Mouse (Mus musculus) hindbrain, embryonic 16.5 days (tissue): ENCODE results near the gene Eng. TPM values are rescaled to one million over a fixed set of nuclear protein-coding genes. Genes with fewer than 3 reads are reported as not detected.
A peak's percentile ranks its signal among the peaks of the same experiment; 100 is the strongest.

Experiments used
- ATAC-seq: fragments of 200-750 bp; cut with Nextera tagmentation; 2 replicates; pipeline ENCODE4 v1.8.0; 2017; ENCODE audit warnings: moderate TSS enrichment, moderate library complexity
- H3K27ac ChIP-seq: fragments of 300-500 bp; sonication (generic); 2 replicates; pipeline ENCODE4 v1.5.1; 2014; ENCODE audit warnings: low read depth, mild to moderate bottlenecking, control low read depth, low read length, moderate library complexity
- H3K27me3 ChIP-seq: fragments of 300-500 bp; sonication (generic); replicated peaks from 2 replicates; pipeline ENCODE4 v1.6.1; 2014; ENCODE audit warnings: low read length; ENCODE audit not compliant: control insufficient read depth, insufficient read depth
- H3K36me3 ChIP-seq: fragments of 300-500 bp; sonication (generic); 2 replicates; pipeline ENCODE4 v1.6.1; 2014; ENCODE audit warnings: mild to moderate bottlenecking, low read length, moderate library complexity, mixed read lengths; ENCODE audit not compliant: control insufficient read depth, insufficient read depth
- H3K4me1 ChIP-seq: fragments of 300-500 bp; sonication (generic); 2 replicates; pipeline ENCODE4 v1.6.1; 2014; ENCODE audit warnings: low read depth, low read length; ENCODE audit not compliant: control insufficient read depth, insufficient read depth
- H3K4me2 ChIP-seq: fragments of 300-500 bp; sonication (generic); 2 replicates; pipeline ENCODE4 v1.6.1; 2014; ENCODE audit warnings: mild to moderate bottlenecking, low read length, control low read depth, moderate library complexity
- H3K4me3 ChIP-seq: fragments of 300-500 bp; sonication (generic); 2 replicates; pipeline ENCODE4 v1.5.1; 2014; ENCODE audit warnings: mild to moderate bottlenecking, low read length, control low read depth, moderate library complexity
- H3K9ac ChIP-seq: fragments of 300-500 bp; sonication (generic); 2 replicates; pipeline ENCODE4 v1.6.1; 2014; ENCODE audit warnings: low read depth, mild to moderate bottlenecking, control low read depth, low read length, moderate library complexity
- H3K9me3 ChIP-seq: fragments of 300-500 bp; sonication (generic); 2 replicates; pipeline ENCODE4 v1.6.1; 2014; ENCODE audit warnings: mild to moderate bottlenecking, low read length, moderate library complexity; ENCODE audit not compliant: control insufficient read depth
- WGBS: fragments of 180-500 bp; shearing (Covaris S2); extraction: QIAGEN DNeasy Blood & Tissue Kit; methylation state at CpG from one replicate; pipeline ENCODE4 v1.1.7; 2014; 5-methylcytosine and 5-hydroxymethylcytosine counted together
- polyA plus RNA-seq: library from polyadenylated mRNA; unstranded; fragments of >200 nt; fragmentation: Nextera tagmentation; extraction: Ambion mirVana; gene quantifications from 2 replicates; pipeline ENCODE4 v1.2.1, GENCODE M21; 2015

The Eng gene
- polyA plus RNA-seq, 1 experiment from 2014 or later, result 34.2 TPM

GRCm38 (mm10) chr2:32714117-32714986, 68.0 kb downstream of the Eng start:
- Histone ChIP-seq H3K4me3 (no peak overlapping the region; the same call in 1 of the 2 replicates), H3K4me1 (peaks cover 25% of the 10 kb centered on the region), H3K27ac (peak overlapping the region; percentile 100), H3K4me2 (peak overlapping the region; percentile 66), H3K36me3 (peaks cover 6% of the 10 kb centered on the region), H3K27me3 (no peaks in the 10 kb centered on the region), H3K9me3 (no peaks in the 10 kb centered on the region), H3K9ac (peak overlapping the region; percentile 96)
- no peak for ATAC-seq
- WGBS, result 65% methylated on average over 11 of the region's 11 CpGs

DNA sequence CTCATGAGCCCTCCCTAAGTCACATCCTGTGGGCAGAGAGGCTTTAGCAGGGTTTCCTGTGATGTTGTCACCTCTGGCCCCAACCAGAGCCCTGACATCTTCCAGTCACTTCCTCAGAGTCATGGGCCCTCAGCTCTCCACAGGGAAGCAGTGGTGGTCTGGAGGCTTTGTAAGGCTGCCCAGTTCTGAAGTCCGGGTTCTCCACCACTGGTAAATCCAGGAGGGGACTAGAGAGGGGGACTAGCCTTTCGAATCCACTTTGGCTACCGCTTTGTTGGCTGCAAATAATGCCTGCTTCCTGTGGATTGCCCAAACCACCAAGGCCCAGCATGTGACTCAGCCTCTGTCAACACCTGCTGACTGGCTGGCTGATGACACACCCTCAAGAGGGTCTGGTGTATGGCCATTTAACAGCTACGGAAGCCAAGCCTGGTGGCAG, 68.6 kb downstream of the Eng start:
- H3K9ac ChIP-seq, result 0 out of 2 replicates have a peak overlapping the region, but pooled peaks have one; percentile 1
- H3K27ac ChIP-seq, result no peak overlapping the region
- H3K27me3 ChIP-seq, result no peaks in the 10 kb centered on the region
- H3K4me3 ChIP-seq, result no peak overlapping the region
- H3K9me3 ChIP-seq, result no peaks in the 10 kb centered on the region
- H3K4me2 ChIP-seq, result no peak overlapping the region
- no peaks in the 10 kb centered on the region for H3K36me3 ChIP-seq
- ATAC-seq, result no peak
- WGBS, result 69% methylated on average over 4 of the region's 4 CpGs
- H3K4me1 ChIP-seq, result peaks cover 25% of the 10 kb centered on the region

- no peak overlapping the region for H3K9ac ChIP-seq
- H3K27ac ChIP-seq, result no peak overlapping the region; the same call in 1 of the 2 replicates
- no peaks in the 10 kb centered on the region for H3K27me3 ChIP-seq
- no peaks in the 10 kb centered on the region for H3K9me3 ChIP-seq
- WGBS, result 25% methylated on average over 9 of the region's 9 CpGs
- peaks cover 11% of the 10 kb centered on the region for H3K4me1 ChIP-seq
- H3K36me3 ChIP-seq, result no peaks in the 10 kb centered on the region
- ATAC-seq, result peak; percentile 80
- H3K4me3 ChIP-seq, result no peak overlapping the region
- no peak overlapping the region for H3K4me2 ChIP-seq
Measured at GRCm38 (mm10) chr2:32718761-32719160, 72.4 kb downstream of the Eng start.

DNA sequence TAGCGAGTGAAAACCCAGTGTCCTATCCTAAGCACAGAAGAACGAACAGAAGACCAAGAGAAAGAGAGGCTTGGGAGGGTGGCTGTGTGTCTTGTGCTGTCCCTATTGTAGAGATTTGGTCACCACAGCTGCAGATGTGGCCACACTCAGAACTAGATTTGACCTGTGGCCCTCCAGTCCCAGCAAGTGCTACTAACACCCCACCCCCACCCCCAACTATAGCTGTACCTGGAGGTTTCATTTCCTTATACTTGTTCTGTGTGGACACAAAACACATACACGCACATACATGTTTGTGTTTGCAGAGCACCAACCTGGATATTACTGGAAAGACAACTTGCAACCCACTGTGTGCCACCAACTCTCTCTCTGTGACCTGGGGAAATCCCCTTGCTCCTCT, 73.7 kb downstream of the Eng start:
- H3K9me3 ChIP-seq, result no peaks in the 10 kb centered on the region
- H3K4me1 ChIP-seq, result no peaks in the 10 kb centered on the region
- ATAC-seq, result no peak
- no peak overlapping the region for H3K27ac ChIP-seq
- no peak overlapping the region for H3K9ac ChIP-seq
- H3K36me3 ChIP-seq, result no peaks in the 10 kb centered on the region
- H3K4me3 ChIP-seq, result no peak overlapping the region
- no peak overlapping the region for H3K4me2 ChIP-seq
- no peaks in the 10 kb centered on the region for H3K27me3 ChIP-seq
- WGBS, result 92% methylated on average over 3 of the region's 3 CpGs

DNA sequence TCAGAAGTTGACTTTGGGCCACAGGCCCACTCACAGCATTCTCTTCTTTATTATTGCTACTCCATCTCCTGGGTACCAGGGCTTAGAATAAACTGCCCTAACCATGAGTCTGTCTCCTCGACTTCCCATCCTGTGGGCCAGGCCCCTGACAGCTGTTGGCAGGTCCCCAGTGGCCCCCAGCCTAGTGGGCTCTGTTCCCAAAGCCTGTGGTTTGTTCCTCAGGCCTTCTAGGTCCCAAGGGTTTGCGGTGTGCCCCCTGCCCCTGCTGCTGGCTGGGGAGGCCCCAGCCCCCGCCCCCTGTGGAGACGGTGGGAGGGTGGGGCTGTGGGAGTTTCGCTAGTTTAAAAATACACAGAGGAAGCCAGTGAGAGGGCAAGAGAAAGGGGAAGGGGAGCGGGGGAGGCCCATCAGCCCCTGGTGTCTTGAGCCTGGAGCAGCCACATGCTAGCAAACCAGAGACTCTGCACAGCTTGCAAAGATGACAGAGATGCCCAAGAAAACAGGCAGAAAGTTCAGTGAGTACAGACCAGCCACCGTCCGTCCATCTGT, 74.4 kb downstream of the Eng start, which contains the start of gene Sh2d3c:
TSS of gene Sh2d3c (plus strand) at position 375 of the 549 bp plus-strand sequence.
- Histone ChIP-seq H3K4me2 (no peak within 1 kb of the TSS), H3K36me3 (no peaks in the 10 kb centered on the region), H3K27me3 (no peaks in the 10 kb centered on the region), H3K27ac (no peak within 1 kb of the TSS), H3K4me3 (no peak within 1 kb of the TSS), H3K9ac (no peak within 1 kb of the TSS), H3K9me3 (no peaks in the 10 kb centered on the region), H3K4me1 (no peaks in the 10 kb centered on the region)
- ATAC-seq, result no peak
- 37% methylated on average over 8 of the region's 8 CpGs for WGBS

GRCm38 (mm10) chr2:32722046-32722445, 75.7 kb downstream of the Eng start:
- H3K9ac ChIP-seq, result no peak overlapping the region
- no peak for ATAC-seq
- no peaks in the 10 kb centered on the region for H3K36me3 ChIP-seq
- no peak overlapping the region for H3K4me3 ChIP-seq
- no peak overlapping the region for H3K4me2 ChIP-seq
- no peaks in the 10 kb centered on the region for H3K27me3 ChIP-seq
- H3K4me1 ChIP-seq, result peaks cover 1% of the 10 kb centered on the region; the same call in 1 of the 2 replicates
- H3K9me3 ChIP-seq, result no peaks in the 10 kb centered on the region
- H3K27ac ChIP-seq, result no peak overlapping the region
- 61% methylated on average over 5 of the region's 6 CpGs for WGBS

GRCm38 (mm10) chr2:32722581-32722980, 76.2 kb downstream of the Eng start:
- no peak overlapping the region for H3K9ac ChIP-seq
- no peaks in the 10 kb centered on the region for H3K36me3 ChIP-seq
- no peak for ATAC-seq
- H3K27ac ChIP-seq, result no peak overlapping the region
- H3K4me1 ChIP-seq, result peaks cover 3% of the 10 kb centered on the region; the same call in 1 of the 2 replicates
- WGBS, result 73% methylated on average over 3 of the region's 3 CpGs
- H3K9me3 ChIP-seq, result no peaks in the 10 kb centered on the region
- H3K27me3 ChIP-seq, result no peaks in the 10 kb centered on the region
- no peak overlapping the region for H3K4me2 ChIP-seq
- H3K4me3 ChIP-seq, result no peak overlapping the region

DNA sequence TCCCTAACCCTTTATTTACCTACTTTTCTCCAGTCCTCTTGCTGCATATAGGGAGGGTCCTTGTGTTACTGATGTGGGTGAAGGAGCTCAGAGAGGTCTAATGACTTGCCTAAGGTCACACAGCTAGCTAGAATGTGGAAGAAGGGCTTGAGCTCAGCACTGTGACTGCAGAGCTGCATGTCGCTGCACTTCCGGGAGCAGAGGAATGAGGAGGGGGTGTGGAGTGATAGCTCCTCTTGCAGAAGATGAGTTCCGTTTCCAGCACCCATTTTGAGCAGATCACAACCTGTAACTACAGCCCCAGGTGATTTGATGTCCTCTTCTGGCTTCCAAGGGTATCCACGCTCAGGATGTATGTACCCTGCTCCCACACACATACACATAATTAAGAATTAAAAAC, 77.8 kb downstream of the Eng start:
- H3K4me1 ChIP-seq, result peaks cover 3% of the 10 kb centered on the region; the same call in 1 of the 2 replicates
- H3K4me2 ChIP-seq, result no peak overlapping the region
- ATAC-seq, result no peak
- H3K9ac ChIP-seq, result no peak overlapping the region
- no peaks in the 10 kb centered on the region for H3K27me3 ChIP-seq
- no peak overlapping the region for H3K27ac ChIP-seq
- no peaks in the 10 kb centered on the region for H3K36me3 ChIP-seq
- H3K4me3 ChIP-seq, result no peak overlapping the region
- 81% methylated on average over 4 of the region's 4 CpGs for WGBS
- H3K9me3 ChIP-seq, result no peaks in the 10 kb centered on the region
